ENCODE assay signal across 29 mouse cellular contexts in genomic region chr19:54117676-54118075, GRCm38 (mm10).
DNase-seq lines count a peak whose midpoint lies in the region; ATAC-seq and TF ChIP-seq lines count a peak whose summit lies in the region.
"Had no signal": no experiment of that assay in that cellular context is flagged by ENCODE, and none has a peak within 500 bp of the region (broad histone marks: within the 10 kb centered on the region; RNA-seq: fewer than 3 reads in every experiment).

No protein-coding gene starts in this region.

- no peak overlapping the region for H3K4me2 ChIP-seq in midbrain, embryonic 11.5 days
- no peak overlapping the region for H3K4me2 ChIP-seq in midbrain, postnatal 0 days (ENCODE audit: low read depth, low read length, poor library complexity, severe bottlenecking)
- H3K4me2 ChIP-seq: embryonic facial prominence, embryonic 13.5 days; forebrain, embryonic 13.5 days; heart, embryonic 12.5 days; heart, embryonic 15.5 days; hindbrain, embryonic 13.5 days; intestine, embryonic 15.5 days had no signal

- ATAC-seq in midbrain, embryonic 11.5 days (ENCODE audit: low FRiP score): no peak
- no peak for ATAC-seq in midbrain, postnatal 0 days (ENCODE audit: low FRiP score)
- ATAC-seq: activated CD4-positive, CD25-positive, alpha-beta regulatory T cell, adult 4 months; forebrain, embryonic 13.5 days; forebrain, embryonic 16.5 days; hindbrain, embryonic 16.5 days had no signal

- no peak overlapping the region for H3K4me3 ChIP-seq in midbrain, embryonic 11.5 days (ENCODE audit: low read depth, low read length)
- H3K4me3 ChIP-seq in midbrain, postnatal 0 days (ENCODE audit: low read depth, low read length): no peak overlapping the region
- no peak overlapping the region for H3K4me3 ChIP-seq in heart, embryonic 10.5 days
- H3K4me3 ChIP-seq: embryonic facial prominence, embryonic 10.5 days; embryonic facial prominence, embryonic 13.5 days; erythroblast, embryonic 14.5 days; forebrain, embryonic 13.5 days; heart, adult 2 months; heart, embryonic 12.5 days; heart, embryonic 15.5 days; hindbrain, embryonic 10.5 days; hindbrain, embryonic 13.5 days; intestine, embryonic 15.5 days had no signal

- no peak overlapping the region for H3K27ac ChIP-seq in midbrain, embryonic 11.5 days (ENCODE audit: low read depth, low read length)
- H3K27ac ChIP-seq in midbrain, postnatal 0 days (ENCODE audit: low read depth, low read length): no peak overlapping the region
- H3K27ac ChIP-seq in heart, embryonic 10.5 days: no peak overlapping the region
- H3K27ac ChIP-seq: embryonic facial prominence, embryonic 10.5 days; embryonic facial prominence, embryonic 13.5 days; forebrain, embryonic 13.5 days; heart, adult 2 months; heart, embryonic 15.5 days; hindbrain, embryonic 10.5 days; hindbrain, embryonic 13.5 days; intestine, embryonic 15.5 days had no signal

- no peaks in the 10 kb centered on the region for H3K36me3 ChIP-seq in midbrain, embryonic 11.5 days (ENCODE audit: control insufficient read depth, insufficient read depth, low read length)
- H3K36me3 ChIP-seq in midbrain, postnatal 0 days (ENCODE audit: insufficient read depth, low read length): no peaks in the 10 kb centered on the region
- H3K36me3 ChIP-seq in heart, embryonic 10.5 days: no peaks in the 10 kb centered on the region
- H3K36me3 ChIP-seq: embryonic facial prominence, embryonic 10.5 days; embryonic facial prominence, embryonic 13.5 days; heart, embryonic 12.5 days; heart, embryonic 15.5 days; hindbrain, embryonic 10.5 days; hindbrain, embryonic 13.5 days; intestine, embryonic 15.5 days had no signal

- H3K9ac ChIP-seq in midbrain, embryonic 11.5 days (ENCODE audit: low read length): no peak overlapping the region
- no peak overlapping the region for H3K9ac ChIP-seq in midbrain, postnatal 0 days (replicated peaks; ENCODE audit: low read length, poor library complexity, severe bottlenecking)
- H3K9ac ChIP-seq: embryonic facial prominence, embryonic 13.5 days; forebrain, embryonic 13.5 days; heart, embryonic 12.5 days; heart, embryonic 15.5 days; hindbrain, embryonic 13.5 days; intestine, embryonic 15.5 days had no signal

- peak; percentile 78 for DNase-seq in midbrain, embryonic 11.5 days (ENCODE audit: low spot score, missing footprints)
- no peak for DNase-seq in midbrain, postnatal 0 days (ENCODE audit: low spot score)
- DNase-seq in embryo, embryonic 10 days (ENCODE audit: low spot score): peak; percentile 49
- DNase-seq in embryo, embryonic 11 days: peak; percentile 44
- peak; percentile 6 for DNase-seq in yolk sac, embryonic 10.5 days (ENCODE audit: low spot score)
- DNase-seq in heart, embryonic 10.5 days (ENCODE audit: low spot score): no peak
- no peak for DNase-seq in kidney, adult 18-20 months
- DNase-seq: adrenal gland, postnatal 14 days; cerebellum, adult 2 months; cerebellum, adult 9-11 months; cerebellum, postnatal 25 days; gastrocnemius, postnatal 10 days; gastrocnemius, postnatal 36 days; heart, adult 2 months; heart, postnatal 10 days; heart, postnatal 36 days; kidney, adult 2 months had no signal

- 86% methylated on average over 11 of the region's 11 CpGs for WGBS in midbrain, embryonic 11.5 days
- WGBS in midbrain, postnatal 0 days: 77% methylated on average over 11 of the region's 11 CpGs
- WGBS in heart, embryonic 10.5 days: 73% methylated on average over 11 of the region's 11 CpGs

- no peaks in the 10 kb centered on the region for H3K9me3 ChIP-seq in midbrain, embryonic 11.5 days (ENCODE audit: control insufficient read depth, low read length)
- H3K9me3 ChIP-seq in midbrain, postnatal 0 days (ENCODE audit: low read length): no peaks in the 10 kb centered on the region
- H3K9me3 ChIP-seq in heart, embryonic 10.5 days: no peaks in the 10 kb centered on the region
- H3K9me3 ChIP-seq: embryonic facial prominence, embryonic 10.5 days; embryonic facial prominence, embryonic 13.5 days; forebrain, embryonic 13.5 days; heart, embryonic 12.5 days; heart, embryonic 15.5 days; hindbrain, embryonic 10.5 days; hindbrain, embryonic 13.5 days; intestine, embryonic 15.5 days had no signal

- TF ChIP-seq CTCF in midbrain, postnatal 0 days (IDR thresholded peaks at IDR 0.05): no peak

- H3K4me1 ChIP-seq in midbrain, embryonic 11.5 days (ENCODE audit: control insufficient read depth, insufficient read depth, low read length): no peaks in the 10 kb centered on the region
- peaks cover 10% of the 10 kb centered on the region; the same call in 1 of the 2 replicates for H3K4me1 ChIP-seq in midbrain, postnatal 0 days (ENCODE audit: insufficient read depth, low read length)
- no peaks in the 10 kb centered on the region; the same call in 1 of the 2 replicates for H3K4me1 ChIP-seq in heart, embryonic 10.5 days

- H3K27me3 ChIP-seq in midbrain, embryonic 11.5 days (ENCODE audit: control insufficient read depth, insufficient read depth, low read length): no peaks in the 10 kb centered on the region; the same call in 1 of the 2 replicates
- no peaks in the 10 kb centered on the region for H3K27me3 ChIP-seq in midbrain, postnatal 0 days (ENCODE audit: insufficient read depth, low read length)
- peaks cover 19% of the 10 kb centered on the region; the same call in 1 of the 2 replicates for H3K27me3 ChIP-seq in heart, embryonic 10.5 days (ENCODE audit: insufficient read depth, poor library complexity, severe bottlenecking)
- H3K27me3 ChIP-seq: forebrain, embryonic 13.5 days; intestine, embryonic 15.5 days had no signal

Comparison
In these comparisons a context has a peak if more than half of its experiments do, and no peak if none do; other contexts are left out.
1. DNase-seq: peak in midbrain, embryonic 11.5 days (single experiment), embryo, embryonic 10 days (single experiment), embryo, embryonic 11 days (single experiment) and yolk sac, embryonic 10.5 days (single experiment); none in midbrain, postnatal 0 days (single experiment), heart, embryonic 10.5 days (single experiment) and kidney, adult 18-20 months (single experiment).